Mouse (Mus musculus): ENCODE results near the gene 9930022D16Rik. TPM values are rescaled to one million over a fixed set of nuclear protein-coding genes. Genes with fewer than 3 reads are reported as not detected.

9930022D16Rik gene
- total RNA-seq (2023): 1.5 TPM

DNA sequence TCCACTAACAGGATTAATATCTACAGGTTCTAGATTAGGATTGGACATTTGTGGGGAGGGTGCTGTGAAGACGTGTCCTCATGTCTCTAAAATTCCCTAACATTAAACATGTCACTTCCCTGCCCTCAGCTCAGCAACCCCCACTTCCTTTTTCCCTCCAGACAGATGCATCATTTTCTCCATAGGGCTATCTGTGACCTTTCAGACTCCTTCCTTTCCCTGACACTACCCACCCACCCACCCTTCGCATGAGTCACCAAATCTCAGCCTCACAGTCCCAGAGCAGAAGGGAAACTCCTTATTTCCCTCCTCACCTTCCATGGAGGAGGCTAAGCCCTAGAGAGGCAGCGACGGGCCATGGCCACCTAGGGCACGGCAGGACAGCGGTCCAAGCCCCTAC lies at the start of gene 9930022D16Rik:
Gene 9930022D16Rik, plus strand, starts transcription at position 301 of the 400 bp plus-strand sequence.

GRCm38 (mm10) chr11:109425392-109426271 lies 11.9 kb downstream of the 9930022D16Rik start, which contains the start of gene Amz2:
Gene Amz2, plus strand, starts transcription at chr11:109425946.

Other genes starting within 250 kb of the 9930022D16Rik start
- 0.97 TPM for gene Rgs9, start 115.8 kb upstream of the 9930022D16Rik start, total RNA-seq (2023)
- gene Gna13, start 51.1 kb upstream of the 9930022D16Rik start, total RNA-seq (2023): 193 TPM
- gene Amz2, start 12.0 kb downstream of the 9930022D16Rik start, total RNA-seq (2023): 48.5 TPM
- 3.9 TPM for gene Arsg, start 59.5 kb downstream of the 9930022D16Rik start, total RNA-seq (2023)
- gene Slc16a6, start 59.7 kb downstream of the 9930022D16Rik start, total RNA-seq (2023): 32.4 TPM
- 1.3 TPM for gene Wipi1, start 198.1 kb downstream of the 9930022D16Rik start, total RNA-seq (2023)
- 346 TPM for gene Prkar1a, start 235.5 kb downstream of the 9930022D16Rik start, total RNA-seq (2023)